Mouse (Mus musculus) neutrophil, adult 5-6 weeks (primary cell): ENCODE data around the gene Clgn. TPM values are rescaled to one million over a fixed set of nuclear protein-coding genes. Genes with fewer than 3 reads are reported as not detected.
"Not testable (repeated sequence)": the region's sequence is repeated elsewhere in the genome, so short reads cannot be mapped to it uniquely, and the experiment has no call there.

ENCODE experiments used
- ATAC-seq: fragments of 151-379, 151-347 bp; 2 replicates; pipeline ENCODE4 v1.8.0; 2017; ENCODE audit warnings: mild to moderate bottlenecking, moderate TSS enrichment; ENCODE audit not compliant: insufficient number of reproducible peaks, poor library complexity, low FRiP score, severe bottlenecking; ENCODE audit errors: extremely low read depth
- total RNA-seq: library from RNA; stranded (forward); fragments of 200-1000 nt; gene quantifications from 2 replicates; pipeline ENCODE4 v1.2.3, GENCODE M21; 2017

Gene Clgn
- total RNA-seq, 1 experiment from 2014 or later = not detected

DNA sequence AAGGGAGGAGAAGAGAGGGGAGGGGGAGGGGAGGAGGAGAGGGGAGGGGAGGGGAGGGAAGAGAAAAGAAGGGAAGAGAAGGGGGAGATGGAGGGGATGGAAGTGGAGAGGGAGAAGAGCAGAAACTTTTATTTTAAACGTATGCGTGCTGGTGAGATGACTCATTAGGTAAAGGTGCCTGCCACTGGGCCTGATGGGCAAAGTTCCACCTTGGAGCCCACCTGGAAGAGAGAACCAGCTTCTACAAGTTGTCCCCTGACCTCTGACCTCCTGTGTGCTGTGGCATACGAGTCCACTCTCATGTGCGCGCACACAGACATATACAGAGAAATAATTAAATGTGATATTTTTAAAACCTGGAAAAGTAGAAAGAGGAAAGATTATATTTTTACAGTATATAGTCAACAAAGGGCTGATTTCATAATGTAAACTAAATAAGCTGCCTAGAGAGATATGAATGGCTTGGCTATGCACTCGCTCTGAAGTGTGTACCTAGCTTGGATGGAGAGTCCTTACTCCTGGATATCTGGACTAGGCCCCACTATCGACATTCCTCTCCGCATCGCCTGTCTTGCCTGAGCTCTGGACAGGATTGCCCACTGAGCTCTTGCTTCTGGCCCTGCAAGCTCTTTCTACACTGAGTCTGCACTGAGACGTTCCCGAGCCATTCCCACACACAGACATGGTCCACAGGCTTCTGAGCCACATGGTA is 29.3 kb downstream of the Clgn start:
- no peak for ATAC-seq

DNA sequence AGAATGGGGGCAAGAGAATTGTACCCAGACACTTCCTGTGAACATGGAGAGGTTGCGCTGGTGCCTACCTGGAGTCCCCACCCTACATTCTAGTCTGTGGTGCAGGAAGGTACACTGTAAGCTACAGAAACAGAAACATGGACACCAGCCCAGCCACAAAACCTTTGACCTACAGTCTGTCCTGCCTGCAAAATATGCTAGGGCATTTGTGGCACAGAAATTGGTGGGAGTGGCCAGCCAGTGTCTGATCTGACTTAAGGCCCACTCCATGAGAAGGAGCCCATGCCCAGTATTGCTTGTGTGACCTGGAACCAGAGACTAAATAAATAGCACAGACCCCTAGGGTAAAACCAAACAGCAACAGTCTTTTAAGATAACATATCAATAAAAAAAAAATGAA is 31.7 kb downstream of the Clgn start:
- ATAC-seq = no peak

DNA sequence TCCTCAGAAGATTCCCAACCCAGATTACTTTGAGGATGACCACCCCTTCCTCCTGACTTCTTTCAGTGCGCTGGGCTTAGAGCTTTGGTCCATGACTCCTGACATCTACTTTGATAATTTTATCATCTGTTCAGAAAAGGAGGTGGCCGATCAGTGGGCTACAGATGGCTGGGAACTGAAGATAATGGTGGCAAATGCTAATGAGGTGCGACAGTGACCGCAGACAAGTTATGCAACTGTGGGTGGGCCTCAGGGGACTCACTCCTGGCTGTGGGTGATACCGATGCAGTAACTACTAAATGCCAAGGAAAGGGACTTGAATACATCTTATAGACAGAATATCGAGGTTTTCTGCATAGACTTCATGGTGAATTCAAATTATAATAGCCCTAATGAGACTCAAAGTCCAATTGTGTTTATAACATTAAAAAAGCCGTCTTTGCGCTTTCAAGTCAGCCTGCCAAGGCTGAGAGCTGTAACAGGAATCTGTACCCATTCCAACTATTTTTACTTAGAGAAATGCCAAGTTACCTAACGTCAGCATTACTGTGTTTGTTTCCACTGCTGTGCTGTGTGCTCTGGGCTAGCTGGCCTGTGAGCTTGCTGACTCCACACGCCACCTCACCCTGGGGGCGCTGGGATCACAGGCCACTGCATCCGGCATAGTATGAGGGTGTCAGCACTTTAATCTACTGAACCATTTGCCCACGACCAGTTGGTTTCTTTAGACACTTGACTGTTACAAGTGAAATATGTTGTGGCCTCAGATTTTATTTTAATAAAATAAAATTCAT is 33.6 kb downstream of the Clgn start:
- no peak for ATAC-seq

DNA sequence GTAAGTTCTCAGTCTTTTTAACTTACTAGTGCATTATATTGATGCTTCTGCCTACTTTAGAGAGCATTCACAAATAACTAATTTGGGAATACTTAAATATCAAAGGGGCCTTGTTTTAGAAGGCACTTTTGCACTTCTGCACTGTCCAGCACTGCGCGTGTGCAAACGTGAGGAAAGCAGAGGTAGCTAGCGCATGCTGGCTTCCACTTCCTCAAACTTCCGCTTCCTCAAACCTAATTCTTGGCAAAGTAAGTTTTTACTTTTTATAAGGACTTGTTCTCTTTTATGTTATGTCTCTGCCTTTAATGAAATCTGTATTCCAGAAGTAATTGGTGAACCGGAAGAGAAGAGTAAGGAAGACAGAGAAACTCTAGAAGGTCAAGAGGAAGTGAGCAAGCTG is 35.5 kb downstream of the Clgn start:
- ATAC-seq = no peak

DNA sequence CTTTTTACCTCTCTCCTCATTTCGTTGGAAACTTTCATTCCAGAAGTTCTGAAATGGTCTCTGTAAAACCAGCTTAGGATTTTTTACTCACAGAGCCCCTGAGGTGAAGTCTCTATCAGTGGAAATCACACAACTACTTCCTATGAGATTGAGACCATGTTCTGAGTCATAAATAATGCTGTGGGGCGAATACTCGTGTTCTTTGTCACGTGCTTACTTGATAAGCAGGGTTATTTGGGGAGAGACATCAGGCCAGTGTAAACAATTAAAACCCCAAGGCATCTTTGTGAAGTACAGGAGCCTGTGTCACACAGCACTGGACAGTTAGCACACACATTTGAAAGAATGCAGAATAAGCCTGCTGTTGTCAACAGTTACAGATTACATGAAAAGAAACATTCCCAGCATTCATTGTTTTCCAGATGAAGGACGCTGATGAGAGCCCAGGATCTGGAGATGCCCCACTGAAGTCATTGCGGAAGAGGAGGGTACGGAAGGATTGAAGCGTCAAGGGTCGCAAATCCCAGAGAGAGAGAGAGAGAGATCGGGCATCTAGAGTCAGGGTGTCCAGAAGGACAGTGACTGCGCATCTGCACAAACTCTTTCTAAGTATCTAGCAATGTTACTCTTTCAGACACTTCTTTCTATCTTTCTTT is 36.6 kb downstream of the Clgn start:
- no peak for ATAC-seq

DNA sequence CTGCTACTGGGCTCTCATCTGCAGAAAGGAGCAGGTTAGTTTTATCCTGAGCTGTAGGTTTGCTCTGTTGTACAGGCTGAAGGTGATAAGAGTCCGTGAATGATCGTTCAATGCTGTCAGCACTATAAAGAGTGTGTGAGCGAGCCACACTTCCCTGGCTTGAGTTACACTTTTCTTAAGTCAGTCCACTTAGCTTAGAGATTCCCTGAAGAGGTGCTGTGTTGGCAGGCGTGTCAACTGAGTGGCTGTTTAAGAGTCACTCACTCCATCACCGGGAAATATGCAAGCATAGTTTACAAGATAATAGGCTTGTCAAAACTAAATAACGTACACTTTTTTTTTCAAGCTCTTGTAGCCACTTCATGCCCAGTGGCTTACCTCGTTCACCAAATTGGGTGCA is 37.3 kb downstream of the Clgn start:
- no peak for ATAC-seq

DNA sequence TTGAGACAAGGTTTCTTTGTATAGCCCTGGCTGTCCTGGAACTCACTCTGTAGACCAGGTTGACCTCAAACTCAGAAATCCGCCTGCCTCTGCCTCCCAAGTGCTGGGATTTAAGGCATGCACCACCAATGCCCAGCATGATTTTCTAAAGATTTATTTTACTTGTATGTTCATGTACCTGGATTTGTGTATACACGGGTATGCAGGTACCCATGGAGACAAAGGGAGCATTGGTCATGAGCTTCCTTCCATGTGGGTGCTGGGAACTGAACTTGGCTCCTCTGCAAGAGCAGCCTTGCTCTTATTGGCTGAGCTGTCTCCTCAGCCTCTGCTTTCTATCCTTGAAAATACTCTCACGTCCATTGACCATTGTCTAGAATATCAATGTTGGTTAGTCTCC is 39.0 kb downstream of the Clgn start:
- ATAC-seq = not testable (repeated sequence)

DNA sequence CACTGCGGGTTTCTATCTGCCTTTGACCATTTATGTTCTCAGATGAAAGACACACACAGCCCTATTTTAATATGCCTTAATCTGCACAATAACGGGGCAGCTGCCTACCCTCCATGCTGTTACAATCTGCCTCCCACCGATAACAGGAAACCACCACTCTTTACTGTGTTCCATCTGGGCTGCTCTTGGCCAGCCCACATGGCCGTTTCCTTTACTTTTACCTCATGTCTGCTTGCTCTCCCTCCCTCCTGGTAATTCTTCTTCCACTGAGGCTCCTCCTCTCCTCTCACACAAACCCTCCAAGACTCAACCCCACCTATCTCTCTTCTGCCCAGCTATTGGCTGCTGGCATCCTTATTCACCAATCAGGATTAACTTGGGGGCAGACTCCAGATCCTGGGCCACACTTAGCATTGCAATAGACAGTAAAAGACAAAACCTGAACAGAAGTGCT is 39.4 kb downstream of the Clgn start:
- no peak for ATAC-seq

DNA sequence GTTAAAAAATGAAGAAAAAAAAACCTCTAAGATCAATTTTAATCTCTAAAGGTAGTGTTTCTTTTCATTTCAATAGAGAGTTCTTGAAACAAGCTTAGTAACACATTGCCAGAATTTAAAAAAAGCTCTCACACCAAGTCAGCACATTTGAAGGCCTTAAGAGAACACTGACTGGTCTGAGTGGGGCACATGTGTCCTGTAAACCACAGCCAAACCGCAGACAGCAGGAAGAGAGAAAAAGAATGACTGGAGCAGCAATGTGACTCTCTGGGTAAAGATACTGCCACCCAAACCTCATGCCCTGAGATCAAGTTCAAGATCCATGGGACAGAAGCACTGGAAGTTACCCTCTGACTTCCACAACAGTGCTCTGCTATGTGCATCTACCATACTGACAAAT is 47.4 kb downstream of the Clgn start:
- no peak for ATAC-seq

DNA sequence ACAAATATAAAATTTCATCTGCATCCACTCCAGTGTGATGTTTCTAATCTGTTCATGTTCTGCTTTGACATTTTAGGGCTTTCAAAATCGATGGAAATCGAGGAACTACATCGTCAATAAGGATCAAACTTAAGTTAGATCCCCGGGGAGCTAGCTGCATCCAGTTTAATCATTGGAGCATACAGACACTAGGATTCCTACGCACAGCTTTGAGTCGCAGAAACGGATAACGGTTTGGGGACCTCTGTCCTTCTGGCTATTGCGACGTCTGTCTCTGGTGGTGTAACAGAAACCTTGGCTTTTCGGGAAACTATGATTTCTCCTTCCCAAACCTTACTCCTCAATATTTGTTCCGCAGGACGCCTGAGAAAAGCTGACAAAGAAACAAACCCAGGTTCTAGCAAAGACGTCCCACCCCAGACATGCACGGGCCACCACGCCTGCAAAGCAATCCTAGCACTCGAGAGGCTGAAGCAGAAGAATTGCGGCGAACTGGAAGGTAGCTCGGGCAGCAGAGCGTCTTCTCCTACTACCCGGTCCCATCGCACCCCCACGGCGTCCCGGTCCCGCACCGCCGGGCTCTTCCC is 52.1 kb downstream of the Clgn start:
- ATAC-seq = no peak

DNA sequence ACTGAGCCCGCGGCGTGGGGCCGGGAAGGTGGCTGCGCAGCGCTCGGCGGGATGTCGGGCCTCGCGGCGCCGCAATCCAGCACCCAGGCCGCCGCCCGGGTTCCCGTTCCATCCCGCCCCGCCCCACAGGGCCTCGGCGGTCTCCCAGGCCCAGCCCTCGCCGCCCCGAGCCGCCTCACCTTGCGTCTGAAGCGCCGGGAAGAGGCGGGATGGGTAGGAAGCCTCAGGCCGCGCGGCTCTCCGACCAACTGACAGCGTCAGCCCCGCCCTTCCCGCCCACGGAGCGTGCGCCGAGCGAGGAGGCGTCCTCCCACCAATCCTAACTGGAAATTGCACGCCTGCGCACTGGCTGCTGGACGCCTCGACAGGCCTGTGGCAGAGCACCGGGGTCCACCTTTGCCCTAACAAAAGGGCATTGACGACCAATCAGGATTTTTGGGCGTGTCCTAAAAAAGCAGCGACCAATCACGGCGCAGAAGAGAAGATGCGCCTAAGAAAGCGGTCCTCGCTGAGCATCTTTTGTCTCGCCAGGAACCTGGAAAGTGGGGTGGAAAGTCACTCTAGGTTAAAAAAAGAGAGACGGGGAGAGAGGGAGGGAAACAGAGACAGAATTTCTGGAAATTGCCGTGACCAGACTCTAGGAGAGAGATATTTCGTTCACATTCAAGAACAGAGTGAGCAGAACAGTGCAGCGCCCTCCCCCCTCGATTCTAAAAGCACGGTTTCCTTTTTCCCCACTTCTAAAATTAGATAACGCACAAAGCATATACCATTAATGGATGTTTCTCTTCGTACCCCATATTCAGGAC is 52.8 kb downstream of the Clgn start:
- peak; percentile 99 for ATAC-seq

DNA sequence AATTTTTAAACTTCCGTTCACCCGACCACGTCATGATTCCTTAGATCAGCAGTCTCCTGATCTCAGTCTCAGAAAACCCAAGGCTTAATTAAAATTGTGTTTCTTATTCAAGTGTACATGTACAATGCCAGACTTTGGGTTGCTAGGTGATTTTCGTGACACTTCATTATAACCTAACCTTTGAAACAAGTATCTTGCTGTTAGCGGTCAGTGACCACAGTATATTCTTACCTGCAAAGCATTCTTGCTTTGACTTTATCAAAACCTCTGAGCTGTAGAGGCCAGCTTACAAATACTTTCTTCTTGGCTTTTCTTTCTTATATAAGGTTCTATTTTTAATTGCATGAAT is 53.4 kb downstream of the Clgn start:
- ATAC-seq = no peak

DNA sequence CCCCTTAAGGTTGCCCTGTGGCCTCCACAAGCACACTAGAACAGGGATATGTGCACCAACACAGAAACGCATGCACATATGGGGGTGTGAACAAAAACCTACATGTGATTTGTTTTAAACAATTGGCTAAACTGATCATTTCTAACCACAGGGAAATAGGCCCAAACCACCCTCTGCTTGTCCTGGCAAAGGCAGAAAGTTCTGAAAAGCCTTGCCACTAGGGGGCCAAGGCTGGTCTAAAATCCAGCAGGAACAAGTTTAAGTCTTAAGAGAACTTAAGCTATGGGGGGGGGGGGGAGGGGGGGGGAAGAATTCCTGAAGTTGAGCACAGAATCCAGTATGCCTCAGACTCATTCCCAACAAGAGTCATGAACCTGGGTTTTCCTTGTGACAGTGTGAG is 60.3 kb downstream of the Clgn start:
- no peak for ATAC-seq

DNA sequence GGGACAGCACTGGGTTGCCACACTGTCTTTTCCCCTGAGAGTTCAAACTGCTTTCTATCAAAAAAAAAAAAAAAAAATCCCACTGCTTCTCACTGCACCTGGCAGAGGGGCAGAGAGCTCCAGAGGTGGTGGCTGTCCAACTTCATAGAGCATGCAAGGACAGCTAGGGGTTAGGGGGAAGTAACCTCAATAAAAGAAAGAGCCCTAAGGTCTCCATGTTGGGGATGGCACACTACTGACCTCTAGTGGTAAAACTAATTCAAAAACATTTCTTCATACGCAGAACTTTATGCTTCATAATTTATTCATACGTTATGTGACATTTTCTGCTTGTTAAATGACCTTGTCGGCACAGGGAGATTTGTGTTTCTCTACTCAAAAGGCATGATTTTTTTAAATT is 61.4 kb downstream of the Clgn start:
- ATAC-seq = peak; percentile 76; the same call in 1 of the 2 replicates

DNA sequence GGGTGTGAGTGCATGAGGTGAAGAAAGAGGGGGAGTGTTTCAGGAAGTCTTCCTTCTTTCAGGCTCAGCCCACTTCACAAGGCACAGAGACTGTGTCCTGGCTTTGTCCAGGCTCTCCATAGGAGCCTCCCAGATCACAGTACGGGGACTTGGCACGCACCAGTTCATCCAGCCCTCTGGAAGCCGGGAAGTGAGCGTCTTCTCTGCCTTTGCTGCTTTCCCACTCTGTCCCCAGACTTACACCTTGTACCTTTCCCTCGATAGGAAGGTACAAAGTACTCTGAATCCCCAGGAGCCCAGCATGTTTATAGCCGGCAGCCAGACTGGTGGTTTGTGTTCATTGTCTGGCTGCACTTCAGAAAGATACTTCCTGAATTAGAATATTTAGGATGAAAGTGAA is 67.5 kb downstream of the Clgn start:
- no peak for ATAC-seq

DNA sequence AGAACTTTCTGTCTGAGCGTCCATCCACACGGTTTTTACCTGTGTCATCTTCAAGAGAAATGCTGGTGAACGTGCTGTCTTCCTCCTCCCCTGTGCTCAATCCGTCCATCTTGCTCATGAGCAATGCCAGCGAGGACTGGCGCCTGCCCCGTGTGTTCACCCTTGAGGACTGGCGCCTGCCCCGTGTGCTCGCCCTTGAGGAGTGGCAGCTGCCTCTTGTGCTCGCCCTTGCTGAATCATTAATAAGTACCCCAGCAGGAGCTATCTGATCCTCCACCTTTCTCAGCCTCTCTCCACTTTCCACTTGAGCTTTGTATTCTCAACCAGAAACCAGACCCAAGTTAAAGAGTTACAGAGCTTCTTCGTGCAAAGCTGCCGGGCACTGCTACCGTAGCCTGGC is 68.6 kb downstream of the Clgn start, which contains the start of gene Scoc:
TSS of gene Scoc (minus strand) at position 170 of the 400 bp plus-strand sequence.
- ATAC-seq = no peak

DNA sequence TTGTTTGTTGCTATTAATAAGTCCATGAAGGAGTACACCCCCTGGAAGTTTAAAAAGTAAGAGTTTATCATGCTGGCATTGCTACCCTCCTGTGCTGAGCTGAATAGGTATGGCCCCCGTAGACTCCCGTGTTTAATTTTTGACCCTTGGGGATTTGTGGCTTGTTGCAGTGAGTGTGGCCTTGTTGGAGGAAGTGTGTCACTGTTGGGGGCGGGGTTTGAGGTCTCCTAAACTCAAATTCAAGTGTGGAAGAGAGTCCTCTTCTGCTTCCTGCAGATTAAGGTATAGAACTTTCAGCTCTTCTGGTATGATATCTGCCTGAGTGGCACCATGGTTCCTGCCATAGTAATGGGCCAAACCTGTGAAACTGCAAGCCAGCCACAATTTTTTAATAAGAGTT is 69.9 kb downstream of the Clgn start:
- ATAC-seq = no peak
